Mouse (Mus musculus): Measurements from ENCODE around the gene Cep131. TPM values are rescaled to one million over a fixed set of nuclear protein-coding genes. Genes with fewer than 3 reads are reported as not detected.

Cep131 gene
- polyA plus RNA-seq, 1 experiment from 2014 or later = 27.3 TPM

- ATAC-seq (ENCODE audit: insufficient read depth) (no peak), DNase-seq (no peak)
- H3K9me3 ChIP-seq (ENCODE audit: low read depth, low read length) = no peaks in the 10 kb centered on the region
- WGBS = 84% methylated on average over 11 of the region's 13 CpGs
- TF ChIP-seq CTCF (IDR thresholded peaks at IDR 0.05; ENCODE audit: low read depth) = no peak
- no peak overlapping the region for H3K4me3 ChIP-seq (ENCODE audit: low read depth, low read length)
- H3K36me3 ChIP-seq (ENCODE audit: insufficient read depth) = peaks cover 59% of the 10 kb centered on the region
- H3K4me1 ChIP-seq (ENCODE audit: insufficient read depth) = no peaks in the 10 kb centered on the region
- no peak overlapping the region for H3K4me2 ChIP-seq
- no peak overlapping the region for H3K27ac ChIP-seq (ENCODE audit: low read depth)
- H3K27me3 ChIP-seq (ENCODE audit: insufficient read depth, low read length) = no peaks in the 10 kb centered on the region
- H3K9ac ChIP-seq = no peak overlapping the region
These were observed 22.5 kb downstream of the Cep131 start for GRCm38 (mm10) chr11:120064006-120064667.

DNA sequence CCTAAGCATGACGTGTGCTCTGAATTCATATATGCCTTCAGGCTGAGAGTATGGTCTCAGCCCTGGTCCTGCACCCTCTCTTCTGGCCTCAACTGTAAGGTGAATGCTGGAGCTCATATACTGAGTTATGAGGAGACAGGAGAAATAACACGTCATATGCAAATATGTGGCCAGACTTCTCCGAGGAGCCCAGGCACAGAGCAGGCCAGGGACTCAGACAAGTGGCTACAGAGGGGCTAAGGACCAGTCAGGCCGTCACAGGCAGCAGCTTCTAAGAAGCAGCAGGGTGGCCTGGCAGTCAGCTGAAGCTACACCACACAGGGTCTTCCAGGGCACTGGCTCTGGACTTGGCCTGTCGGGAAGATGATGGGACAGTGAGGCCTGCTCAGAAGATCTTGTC lies 23.3 kb downstream of the Cep131 start:
- H3K4me2 ChIP-seq = no peak overlapping the region
- H3K4me1 ChIP-seq (ENCODE audit: insufficient read depth) = no peaks in the 10 kb centered on the region
- TF ChIP-seq CTCF (IDR thresholded peaks at IDR 0.05; ENCODE audit: low read depth) = no peak
- H3K9ac ChIP-seq = no peak overlapping the region
- ATAC-seq (ENCODE audit: insufficient read depth) (no peak), DNase-seq (no peak)
- peaks cover 55% of the 10 kb centered on the region for H3K36me3 ChIP-seq (ENCODE audit: insufficient read depth)
- H3K27ac ChIP-seq (ENCODE audit: low read depth) = no peak overlapping the region
- H3K4me3 ChIP-seq (ENCODE audit: low read depth, low read length) = no peak overlapping the region
- no peaks in the 10 kb centered on the region for H3K9me3 ChIP-seq (ENCODE audit: low read depth, low read length)
- 74% methylated on average over 5 of the region's 5 CpGs for WGBS
- H3K27me3 ChIP-seq (ENCODE audit: insufficient read depth, low read length) = no peaks in the 10 kb centered on the region

DNA sequence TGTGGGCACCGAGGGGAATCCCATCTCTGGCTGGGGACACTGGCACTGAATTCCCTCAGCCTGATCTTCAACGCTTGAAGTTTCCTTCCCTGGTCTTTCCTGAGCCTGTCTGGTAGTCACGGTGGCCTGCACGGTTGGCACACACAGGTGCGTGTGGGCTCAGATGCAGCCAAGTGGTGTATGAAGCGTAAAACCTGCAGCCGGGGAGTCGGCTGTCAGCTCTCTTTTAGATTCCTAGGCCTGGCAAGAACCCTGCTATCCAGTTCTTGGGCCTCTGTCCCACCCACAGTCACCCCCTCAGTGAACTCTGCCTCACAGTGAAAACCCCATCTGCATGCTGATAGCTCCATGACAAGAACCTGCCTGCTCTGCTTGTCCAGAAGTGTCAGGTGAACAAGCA lies 26.0 kb downstream of the Cep131 start:
- WGBS = 72% methylated on average over 8 of the region's 8 CpGs
- no peak overlapping the region for H3K4me2 ChIP-seq
- DNase-seq (no peak), ATAC-seq (ENCODE audit: insufficient read depth) (no peak)
- H3K9me3 ChIP-seq (ENCODE audit: low read depth, low read length) = no peaks in the 10 kb centered on the region; the same call in 1 of the 2 replicates
- H3K9ac ChIP-seq = no peak overlapping the region
- no peaks in the 10 kb centered on the region for H3K27me3 ChIP-seq (ENCODE audit: insufficient read depth, low read length)
- H3K27ac ChIP-seq (ENCODE audit: low read depth) = no peak overlapping the region
- no peaks in the 10 kb centered on the region for H3K4me1 ChIP-seq (ENCODE audit: insufficient read depth)
- peaks cover 30% of the 10 kb centered on the region for H3K36me3 ChIP-seq (ENCODE audit: insufficient read depth)
- no peak overlapping the region for H3K4me3 ChIP-seq (ENCODE audit: low read depth, low read length)
- no peak for TF ChIP-seq CTCF (IDR thresholded peaks at IDR 0.05; ENCODE audit: low read depth)

GRCm38 (mm10) chr11:120055953-120056732 lies 30.5 kb downstream of the Cep131 start:
- 70% methylated on average over 12 of the region's 12 CpGs for WGBS
- DNase-seq = no peak
- H3K4me2 ChIP-seq = no peak overlapping the region
- H3K4me3 ChIP-seq (ENCODE audit: low read depth, low read length) = no peak overlapping the region
- no peak for TF ChIP-seq CTCF (IDR thresholded peaks at IDR 0.05; ENCODE audit: low read depth)
- H3K4me1 ChIP-seq (ENCODE audit: insufficient read depth) = no peaks in the 10 kb centered on the region
- no peak overlapping the region for H3K9ac ChIP-seq
- H3K27me3 ChIP-seq (ENCODE audit: insufficient read depth, low read length) = no peaks in the 10 kb centered on the region
- H3K27ac ChIP-seq (ENCODE audit: low read depth) = no peak overlapping the region
- H3K9me3 ChIP-seq (ENCODE audit: low read depth, low read length) = no peaks in the 10 kb centered on the region; the same call in 1 of the 2 replicates
- ATAC-seq (ENCODE audit: insufficient read depth) = no peak
- no peaks in the 10 kb centered on the region for H3K36me3 ChIP-seq (ENCODE audit: insufficient read depth)

DNA sequence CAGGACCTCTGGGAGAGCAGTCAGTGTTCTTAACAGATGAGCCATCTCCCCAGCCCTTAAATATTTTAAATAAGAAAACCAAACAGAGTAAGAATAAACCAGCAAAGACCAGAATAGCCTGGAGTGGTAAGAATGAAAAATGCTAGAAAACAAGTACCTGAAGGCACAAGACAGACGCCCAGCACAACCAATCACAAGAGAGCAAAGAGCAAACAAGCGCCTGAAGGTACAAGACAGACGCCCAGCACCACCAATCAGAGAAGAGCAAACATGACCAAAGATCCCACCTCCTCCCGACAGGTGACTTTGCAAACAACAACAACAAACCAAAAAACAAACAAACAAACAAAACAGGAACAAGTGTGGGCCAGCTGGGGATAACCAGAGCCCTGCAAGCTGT lies 32.8 kb downstream of the Cep131 start:
- no peak for TF ChIP-seq CTCF (IDR thresholded peaks at IDR 0.05; ENCODE audit: low read depth)

GRCm38 (mm10) chr11:120052274-120052673 lies 34.4 kb downstream of the Cep131 start:
- no peaks in the 10 kb centered on the region for H3K36me3 ChIP-seq (ENCODE audit: insufficient read depth)
- no peaks in the 10 kb centered on the region for H3K9me3 ChIP-seq (ENCODE audit: low read depth, low read length)
- H3K4me1 ChIP-seq (ENCODE audit: insufficient read depth) = no peaks in the 10 kb centered on the region
- no peak overlapping the region for H3K27ac ChIP-seq (ENCODE audit: low read depth)
- DNase-seq (peak; percentile 49), ATAC-seq (ENCODE audit: insufficient read depth) (no peak)
- no peak overlapping the region for H3K4me2 ChIP-seq
- H3K4me3 ChIP-seq (ENCODE audit: low read depth, low read length) = no peak overlapping the region
- 53% methylated on average over 9 of the region's 9 CpGs for WGBS
- no peak for TF ChIP-seq CTCF (IDR thresholded peaks at IDR 0.05; ENCODE audit: low read depth)
- H3K27me3 ChIP-seq (ENCODE audit: insufficient read depth, low read length) = peaks cover 19% of the 10 kb centered on the region
- H3K9ac ChIP-seq = no peak overlapping the region

More for the DNA sequence above, 32.8 kb downstream of the Cep131 start:
- Histone ChIP-seq H3K9ac (no peak overlapping the region), H3K36me3 (ENCODE audit: insufficient read depth) (no peaks in the 10 kb centered on the region), H3K9me3 (ENCODE audit: low read depth, low read length) (no peaks in the 10 kb centered on the region; the same call in 1 of the 2 replicates), H3K4me3 (ENCODE audit: low read depth, low read length) (no peak overlapping the region), H3K4me1 (ENCODE audit: insufficient read depth) (no peaks in the 10 kb centered on the region), H3K4me2 (no peak overlapping the region), H3K27me3 (ENCODE audit: insufficient read depth, low read length) (peaks cover 5% of the 10 kb centered on the region; the same call in 1 of the 2 replicates), H3K27ac (ENCODE audit: low read depth) (no peak overlapping the region)
- DNase-seq (no peak), ATAC-seq (ENCODE audit: insufficient read depth) (no peak)
- 76% methylated on average over 4 of the region's 4 CpGs for WGBS

DNA sequence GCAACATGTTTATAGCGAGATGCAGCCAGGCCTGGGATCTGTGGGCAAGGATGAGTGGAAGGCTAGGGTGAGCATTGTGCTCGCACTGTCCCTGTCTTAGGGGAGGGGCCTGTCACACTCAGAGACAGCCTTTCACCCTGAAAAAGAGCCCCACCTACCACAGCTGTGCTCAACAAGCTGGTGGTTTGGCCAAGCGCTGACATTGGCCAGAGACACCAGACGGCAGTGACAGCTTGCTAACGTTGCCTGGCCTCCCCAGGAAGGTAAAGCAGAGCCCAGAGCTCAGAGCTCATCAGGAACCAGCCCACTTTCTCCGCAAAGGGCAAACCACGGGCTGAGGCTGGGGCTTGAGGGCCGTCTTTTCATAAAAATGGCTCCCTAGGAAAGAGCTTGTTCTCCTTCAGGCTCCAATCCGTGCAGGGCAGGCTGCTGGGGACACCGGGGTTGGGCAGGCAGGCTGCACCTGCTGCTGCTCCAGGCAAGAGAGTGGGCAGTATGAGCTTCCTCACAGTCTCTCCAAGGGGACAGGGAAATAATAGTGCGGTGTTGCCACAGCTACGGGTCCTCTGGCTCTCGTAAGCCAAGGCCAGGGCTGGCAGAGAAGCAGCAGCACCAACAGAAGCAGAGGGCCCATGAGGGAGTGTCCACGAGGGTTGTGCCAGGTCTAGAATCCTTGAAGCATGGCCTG lies 35.4 kb downstream of the Cep131 start:
- DNase-seq (no peak), ATAC-seq (ENCODE audit: insufficient read depth) (no peak)
- no peak overlapping the region for H3K4me3 ChIP-seq (ENCODE audit: low read depth, low read length)
- H3K4me2 ChIP-seq = no peak overlapping the region
- no peak overlapping the region for H3K9ac ChIP-seq
- H3K4me1 ChIP-seq (ENCODE audit: insufficient read depth) = no peaks in the 10 kb centered on the region
- TF ChIP-seq CTCF (IDR thresholded peaks at IDR 0.05; ENCODE audit: low read depth) = no peak
- H3K27ac ChIP-seq (ENCODE audit: low read depth) = no peak overlapping the region
- 44% methylated on average over 14 of the region's 14 CpGs for WGBS
- no peaks in the 10 kb centered on the region for H3K9me3 ChIP-seq (ENCODE audit: low read depth, low read length)
- H3K27me3 ChIP-seq (ENCODE audit: insufficient read depth, low read length) = peaks cover 29% of the 10 kb centered on the region
- H3K36me3 ChIP-seq (ENCODE audit: insufficient read depth) = no peaks in the 10 kb centered on the region
